31 mouse cellular contexts compared by ENCODE assay signal in genomic region chr6:143768115-143768514, GRCm38 (mm10).
"Had no signal": no experiment of that assay in that cellular context is flagged by ENCODE, and none has a peak within 500 bp of the region (broad histone marks: within the 10 kb centered on the region; RNA-seq: fewer than 3 reads in every experiment).

No protein-coding gene starts in this region.

- H3K27ac ChIP-seq: limb, embryonic 10.5 days; limb, embryonic 12.5 days; limb, embryonic 13.5 days; limb, embryonic 15.5 days; liver, embryonic 12.5 days; liver, embryonic 13.5 days; liver, embryonic 14.5 days; liver, embryonic 15.5 days; lung, embryonic 15.5 days; macrophage; midbrain, embryonic 10.5 days; midbrain, embryonic 12.5 days; midbrain, embryonic 13.5 days; midbrain, embryonic 15.5 days; neural tube, embryonic 12.5 days had no signal

- H3K27me3 ChIP-seq: limb, embryonic 12.5 days; limb, embryonic 13.5 days; limb, embryonic 15.5 days; liver, embryonic 12.5 days; liver, embryonic 13.5 days; liver, embryonic 15.5 days; lung, embryonic 15.5 days; megakaryocyte, embryonic 14.5 days; midbrain, embryonic 12.5 days; midbrain, embryonic 13.5 days; midbrain, embryonic 15.5 days; neural tube, embryonic 12.5 days had no signal

- H3K9me3 ChIP-seq: limb, embryonic 10.5 days; limb, embryonic 15.5 days; liver, embryonic 12.5 days; liver, embryonic 13.5 days; liver, embryonic 15.5 days; lung, embryonic 15.5 days; midbrain, embryonic 10.5 days; midbrain, embryonic 15.5 days had no signal

- H3K4me1 ChIP-seq: limb, embryonic 10.5 days; limb, embryonic 12.5 days; limb, embryonic 13.5 days; limb, embryonic 15.5 days; liver, embryonic 12.5 days; liver, embryonic 13.5 days; liver, embryonic 15.5 days; lung, embryonic 15.5 days; megakaryocyte, embryonic 14.5 days; midbrain, embryonic 10.5 days; midbrain, embryonic 12.5 days; midbrain, embryonic 13.5 days; midbrain, embryonic 15.5 days; neural tube, embryonic 12.5 days had no signal

- H3K4me3 ChIP-seq: limb, embryonic 10.5 days; limb, embryonic 12.5 days; limb, embryonic 13.5 days; limb, embryonic 15.5 days; liver, embryonic 12.5 days; liver, embryonic 13.5 days; liver, embryonic 15.5 days; lung, embryonic 15.5 days; megakaryocyte, embryonic 14.5 days; midbrain, embryonic 10.5 days; midbrain, embryonic 12.5 days; midbrain, embryonic 13.5 days; midbrain, embryonic 15.5 days; myocyte; neural tube, embryonic 12.5 days had no signal

- H3K9ac ChIP-seq: limb, embryonic 12.5 days; limb, embryonic 13.5 days; limb, embryonic 15.5 days; liver, embryonic 12.5 days; liver, embryonic 13.5 days; liver, embryonic 14.5 days; liver, embryonic 15.5 days; liver, postnatal 0 days; lung, embryonic 14.5 days; lung, embryonic 15.5 days; midbrain, embryonic 12.5 days; midbrain, embryonic 13.5 days; midbrain, embryonic 15.5 days; neural tube, embryonic 12.5 days had no signal

- ATAC-seq: liver, embryonic 12.5 days; liver, postnatal 0 days; lung, postnatal 0 days; midbrain, embryonic 13.5 days; midbrain, embryonic 15.5 days; midbrain, embryonic 16.5 days had no signal

- DNase-seq: left cerebral cortex, postnatal 4 days; liver; liver, embryonic 13.5 days; liver, postnatal 0 days; lung, adult 18-20 months; lung, adult 2 months; lung, embryonic 14.5 days; lung, postnatal 10 days; lung, postnatal 14 days; lung, postnatal 36 days; lung, postnatal 4 days; midbrain, embryonic 14.5 days had no signal

- H3K36me3 ChIP-seq: limb, embryonic 10.5 days; limb, embryonic 12.5 days; limb, embryonic 13.5 days; limb, embryonic 15.5 days; liver, embryonic 12.5 days; liver, embryonic 13.5 days; liver, embryonic 15.5 days; lung, embryonic 15.5 days; midbrain, embryonic 10.5 days; midbrain, embryonic 12.5 days; midbrain, embryonic 13.5 days; midbrain, embryonic 15.5 days; neural tube, embryonic 12.5 days had no signal

- H3K4me2 ChIP-seq: limb, embryonic 12.5 days; limb, embryonic 13.5 days; limb, embryonic 15.5 days; liver, embryonic 12.5 days; liver, embryonic 13.5 days; liver, embryonic 15.5 days; lung, embryonic 14.5 days; lung, embryonic 15.5 days; midbrain, embryonic 11.5 days; midbrain, embryonic 12.5 days; midbrain, embryonic 13.5 days; midbrain, embryonic 15.5 days; neural tube, embryonic 12.5 days had no signal
